Mouse (Mus musculus): ENCODE data around the gene Ddx50.

GRCm38 (mm10) chr10:62656711-62657110, 5.7 kb upstream of the Ddx50 start:
- TF ChIP-seq CTCF (IDR thresholded peaks at IDR 0.05; ENCODE audit: borderline replicate concordance, insufficient read depth, low read depth, low read length) (no peak), POLR2A (IDR thresholded peaks at IDR 0.05; ENCODE audit: borderline replicate concordance, insufficient read depth, low read length) (no peak)

All from cerebellum, adult 2 months (tissue).